Mouse (Mus musculus) CD4-positive, CD25-positive, alpha-beta regulatory T cell, adult 2 months (primary cell): ENCODE results near the gene Olfr711.
"Not testable (repeated sequence)": the region's sequence is repeated elsewhere in the genome, so short reads cannot be mapped to it uniquely, and the experiment has no call there.

Source experiments
- DNase-seq: peaks from one replicate; pipeline ENCODE4 v3.0.0-alpha.2; 2012; ENCODE audit warnings: low read depth, low spot score

Gene Olfr711

DNA sequence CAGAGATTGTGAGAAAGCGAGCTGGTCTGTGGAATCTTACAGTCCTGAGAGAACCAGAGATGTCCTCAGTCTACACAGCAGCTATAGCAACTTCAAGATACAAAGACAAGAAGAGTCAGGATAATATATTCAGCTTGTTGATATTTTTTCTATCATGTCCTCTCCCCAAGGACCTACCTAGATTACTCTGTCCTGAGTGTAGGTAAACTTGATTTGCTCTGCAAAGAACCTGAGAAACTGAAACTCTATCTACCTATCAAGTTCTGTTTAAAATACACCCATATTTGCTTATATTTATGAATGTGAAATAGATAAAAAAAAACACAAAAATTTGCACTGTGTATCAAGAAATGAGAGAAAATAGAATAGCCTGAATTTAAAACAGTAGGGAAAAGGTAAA is at the start of gene Olfr711:
TSS of gene Olfr711 (minus strand) at position 101 of the 400 bp plus-strand sequence.
- no peak for DNase-seq

DNA sequence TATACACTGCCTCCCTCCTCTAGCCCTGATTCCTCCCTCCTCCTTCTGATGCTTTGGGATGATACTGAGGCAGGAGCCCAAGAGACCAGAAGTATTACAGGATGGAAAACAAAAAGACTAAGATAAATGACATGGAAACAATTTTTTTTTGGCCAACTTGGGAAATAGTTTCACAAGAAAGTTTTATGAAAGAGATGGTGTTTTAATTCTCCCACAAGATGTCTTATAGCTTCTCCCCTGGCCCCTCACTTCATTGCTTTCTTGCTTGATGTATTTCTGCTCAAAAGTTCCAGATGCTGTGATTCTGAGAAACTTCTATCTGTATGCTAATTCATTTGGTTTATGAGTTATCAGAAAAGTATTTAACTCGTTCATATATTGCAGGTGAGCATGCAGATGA is 30.7 kb upstream of the Olfr711 start, which contains the start of gene Olfr2:
TSS of gene Olfr2 (minus strand) at position 101 of the 400 bp plus-strand sequence.
- DNase-seq: no peak

DNA sequence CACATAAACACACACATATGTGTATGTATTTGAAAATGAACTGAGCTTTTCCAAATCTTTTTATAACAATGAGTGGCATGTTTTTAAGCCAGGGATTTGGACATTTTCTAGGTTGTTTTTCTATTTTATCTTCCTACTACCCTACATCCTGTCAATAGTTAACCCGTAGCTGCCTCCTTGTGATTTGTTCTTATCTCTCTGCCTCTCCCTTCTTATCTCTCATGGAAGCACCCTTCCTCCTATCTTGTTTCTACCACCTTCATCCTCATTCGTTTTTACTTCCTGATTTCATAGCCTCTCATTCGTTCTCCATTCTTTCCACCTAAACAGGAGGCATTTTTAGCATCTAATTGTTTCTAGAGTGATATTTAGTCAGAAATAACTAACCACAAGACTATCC is 28.9 kb upstream of the Olfr711 start:
- DNase-seq: no peak

DNA sequence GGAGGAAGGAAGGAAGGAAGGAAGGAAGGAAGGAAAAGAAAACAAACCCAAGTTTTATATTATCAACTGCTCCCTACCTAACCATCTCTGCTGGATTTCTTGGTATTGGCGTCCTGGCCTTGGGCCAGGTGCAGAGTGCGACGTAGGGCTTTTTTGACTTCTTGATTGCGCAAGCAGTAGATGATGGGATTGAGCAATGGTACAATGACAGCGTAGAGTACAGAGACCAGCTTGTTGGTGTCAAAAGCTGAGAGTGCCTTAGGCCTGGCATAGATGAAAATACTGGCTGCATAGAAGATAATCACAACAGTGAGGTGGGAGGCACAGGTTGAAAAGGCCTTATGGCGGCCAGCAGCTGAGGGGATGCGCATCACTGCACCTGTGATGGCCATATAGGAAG is 25.5 kb upstream of the Olfr711 start:
- DNase-seq: no peak

DNA sequence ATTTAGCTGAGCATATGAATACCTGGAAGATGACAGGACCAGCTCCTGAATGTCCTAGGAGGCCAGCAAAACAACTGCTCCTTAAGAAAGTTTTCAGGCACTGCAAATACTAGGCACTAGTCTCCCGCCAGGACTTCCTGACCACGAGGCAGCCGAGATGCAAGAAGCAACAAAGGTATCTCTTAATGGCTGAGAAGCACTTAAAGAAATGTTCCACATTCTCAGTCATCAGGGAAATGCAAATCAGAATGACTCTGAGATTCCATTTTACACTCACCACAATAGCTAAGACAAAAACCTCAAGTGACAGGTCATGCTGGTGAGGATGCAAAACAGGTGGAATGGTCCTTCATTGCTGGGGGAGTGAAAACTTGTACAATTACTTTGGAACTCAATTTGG is 10.0 kb upstream of the Olfr711 start:
- no peak for DNase-seq

DNA sequence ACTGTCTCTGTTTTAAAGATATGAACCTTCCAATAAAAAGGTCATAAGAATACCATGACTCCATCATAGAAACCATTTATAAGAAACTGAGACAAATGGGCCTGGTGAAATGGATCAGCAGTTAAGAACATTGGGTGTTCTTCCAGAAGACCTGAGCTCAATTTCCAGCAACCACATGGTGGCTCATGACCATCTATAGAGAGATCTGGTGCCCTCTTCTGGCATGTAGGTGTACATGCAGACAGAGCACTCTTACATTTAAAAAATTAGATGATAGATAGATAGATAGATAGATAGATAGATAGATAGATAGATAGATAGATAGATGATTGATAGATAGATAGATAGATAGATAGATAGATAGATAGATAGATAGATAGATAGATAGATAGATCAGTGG is 7.8 kb downstream of the Olfr711 start:
- DNase-seq: peak; percentile 48

DNA sequence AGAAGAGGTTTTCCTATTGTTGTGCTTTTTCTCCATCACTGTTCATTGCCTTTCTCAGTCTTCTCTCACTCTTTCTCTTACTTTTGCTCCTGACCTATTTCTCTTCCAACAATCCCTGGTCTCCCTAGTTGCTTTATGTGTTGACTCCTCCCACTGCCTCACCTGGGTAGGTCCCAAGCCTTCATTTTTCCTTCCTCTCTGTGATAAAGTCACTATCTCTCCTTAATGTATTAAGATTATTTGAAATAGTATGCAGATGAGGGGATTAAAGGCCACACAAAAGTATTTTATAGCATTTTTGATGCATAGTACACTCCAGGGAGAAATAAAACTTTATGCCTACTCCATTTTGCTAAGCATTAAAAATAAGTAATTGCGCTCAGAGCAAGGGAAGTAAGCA is 11.4 kb downstream of the Olfr711 start, which contains the start of gene Olfr6:
TSS of gene Olfr6 (minus strand) at position 101 of the 400 bp plus-strand sequence.
- DNase-seq: no peak

DNA sequence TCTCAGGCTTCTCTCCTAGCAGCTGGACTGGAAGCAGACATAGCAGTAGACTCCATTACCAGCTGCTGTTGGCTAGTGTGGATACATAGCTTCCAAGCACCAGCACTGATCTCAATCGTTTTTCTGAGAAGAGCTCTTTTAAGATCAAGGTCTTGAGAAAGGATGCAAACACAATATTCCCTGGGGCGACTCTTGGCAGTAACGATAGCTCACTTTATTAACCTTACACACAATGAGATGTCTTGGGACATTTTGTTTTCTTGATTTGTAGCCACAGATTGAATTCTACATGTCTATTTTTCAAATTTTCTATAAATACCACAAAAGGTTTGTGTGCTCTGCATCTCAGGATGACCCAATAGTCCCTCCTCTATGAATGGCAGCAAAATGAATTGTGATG is 27.0 kb downstream of the Olfr711 start, which contains the start of gene Olfr710:
TSS of gene Olfr710 (minus strand) at position 101 of the 400 bp plus-strand sequence.
- DNase-seq: no peak

DNA sequence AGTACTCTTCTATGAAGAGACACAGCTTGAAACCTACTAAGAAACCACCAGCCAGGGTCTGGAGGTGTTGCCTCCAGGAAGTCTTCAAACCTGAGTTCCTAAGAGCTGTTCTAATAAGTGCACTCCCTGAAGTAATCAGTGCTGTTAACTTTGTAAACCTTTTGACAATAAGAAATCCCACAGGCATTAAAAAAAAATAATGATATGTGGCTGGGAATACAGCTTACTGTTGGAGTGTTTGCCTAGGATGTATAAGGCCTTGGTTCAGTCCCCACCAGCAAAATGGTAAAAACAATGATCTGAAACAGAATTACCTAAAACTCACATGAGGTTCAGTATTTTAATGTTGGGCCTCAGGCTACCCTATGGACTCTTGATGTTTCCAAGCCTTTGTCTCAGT is 43.1 kb downstream of the Olfr711 start, which contains the start of gene Olfr709-ps1:
TSS of gene Olfr709-ps1 (minus strand) at position 101 of the 400 bp plus-strand sequence.
- no peak for DNase-seq

DNA sequence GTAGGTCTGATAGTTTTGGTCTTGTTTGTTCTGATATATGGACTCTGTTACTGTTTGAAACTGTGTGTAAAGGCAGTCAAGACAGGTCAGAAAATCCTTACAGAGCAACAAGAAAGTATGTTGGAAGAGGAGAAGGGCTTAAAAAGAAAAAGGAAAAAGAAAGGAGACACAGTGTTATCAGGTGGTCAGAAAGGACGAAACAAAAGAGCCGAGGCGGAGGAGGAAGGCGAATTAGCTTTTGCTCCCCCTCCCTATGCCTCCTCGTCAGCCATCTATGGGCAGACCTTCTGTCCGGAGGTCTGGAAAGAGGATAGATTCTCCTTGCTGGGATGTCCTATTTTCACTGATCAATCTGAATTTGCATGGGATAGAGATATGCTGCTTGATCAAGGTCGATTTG is 54.3 kb downstream of the Olfr711 start:
- not testable (repeated sequence) for DNase-seq
